Mouse (Mus musculus): ENCODE measurements at regions not wholly inside any gene's neighbourhood (a gene's known extent, or its start where the extent isn't known, plus 50 kb on each side); places are given as distances from the start of the nearest gene placed in this dataset.

DNA sequence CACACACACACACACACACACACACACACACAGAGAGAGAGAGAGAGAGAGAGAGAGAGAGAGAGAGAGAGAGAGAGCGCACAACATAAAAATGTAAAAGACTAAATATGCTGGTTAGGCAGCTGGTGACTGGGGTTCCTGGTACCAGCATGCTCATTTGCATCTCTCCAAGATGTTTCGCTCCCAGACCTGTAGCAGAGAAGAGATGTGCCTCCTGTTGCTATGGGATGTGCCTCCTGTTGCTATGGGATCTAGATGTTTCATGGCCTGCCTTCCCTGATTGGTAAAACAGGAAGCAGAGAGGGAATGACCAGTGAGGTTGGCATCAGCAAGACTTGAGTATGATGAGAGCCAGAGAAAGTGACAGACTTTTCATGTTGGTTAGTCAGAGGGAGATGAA, 55.1 kb upstream of the Gpc6 start:
- DNase-seq (ENCODE audit: low spot score in 2 of 2): no peak
